Mouse (Mus musculus): ENCODE data around the gene Acbd4.

Gene Acbd4

GRCm38 (mm10) chr11:103101481-103101865 is at the start of gene Acbd4, which contains the start of gene Plcd3:
TSS of gene Acbd4 (plus strand) at chr11:103101682.
TSS of gene Plcd3 (minus strand) at chr11:103101658.
- peak in 1 of 2 experiments; percentile 66 for DNase-seq (ENCODE audit: low spot score in 2 of 2)

DNA sequence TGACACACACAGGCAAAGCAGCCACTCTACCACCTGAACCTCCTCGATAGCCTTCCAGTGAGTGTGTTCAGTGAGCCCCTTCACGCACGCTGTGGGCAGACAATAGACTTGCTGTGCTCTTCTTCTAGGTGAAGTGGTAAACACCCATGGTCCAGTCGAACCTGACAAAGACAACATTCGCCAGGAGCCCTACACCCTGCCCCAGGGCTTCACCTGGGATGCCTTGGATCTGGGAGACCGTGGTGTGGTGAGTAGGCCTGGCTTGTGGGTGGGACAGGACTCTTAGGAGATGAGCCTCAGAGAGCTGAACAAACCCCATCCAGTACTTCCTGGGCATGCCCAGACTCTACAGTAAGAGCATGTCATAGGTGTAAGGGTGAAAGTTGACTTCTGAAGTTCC is 49.4 kb upstream of the Acbd4 start:
- no peak for DNase-seq (ENCODE audit: low spot score in 2 of 2)

GRCm38 (mm10) chr11:103053191-103054076 is 48.0 kb upstream of the Acbd4 start:
- DNase-seq (ENCODE audit: low spot score in 2 of 2) = no peak

GRCm38 (mm10) chr11:103054798-103055197 is 46.7 kb upstream of the Acbd4 start:
- DNase-seq (ENCODE audit: low spot score in 2 of 2) = peak; percentile 62 to 67

GRCm38 (mm10) chr11:103056636-103057035 is 44.8 kb upstream of the Acbd4 start:
- no peak for DNase-seq (ENCODE audit: low spot score in 2 of 2)

- no peak for DNase-seq (ENCODE audit: low spot score in 2 of 2)
These were observed 42.9 kb upstream of the Acbd4 start for GRCm38 (mm10) chr11:103058499-103059085.

DNA sequence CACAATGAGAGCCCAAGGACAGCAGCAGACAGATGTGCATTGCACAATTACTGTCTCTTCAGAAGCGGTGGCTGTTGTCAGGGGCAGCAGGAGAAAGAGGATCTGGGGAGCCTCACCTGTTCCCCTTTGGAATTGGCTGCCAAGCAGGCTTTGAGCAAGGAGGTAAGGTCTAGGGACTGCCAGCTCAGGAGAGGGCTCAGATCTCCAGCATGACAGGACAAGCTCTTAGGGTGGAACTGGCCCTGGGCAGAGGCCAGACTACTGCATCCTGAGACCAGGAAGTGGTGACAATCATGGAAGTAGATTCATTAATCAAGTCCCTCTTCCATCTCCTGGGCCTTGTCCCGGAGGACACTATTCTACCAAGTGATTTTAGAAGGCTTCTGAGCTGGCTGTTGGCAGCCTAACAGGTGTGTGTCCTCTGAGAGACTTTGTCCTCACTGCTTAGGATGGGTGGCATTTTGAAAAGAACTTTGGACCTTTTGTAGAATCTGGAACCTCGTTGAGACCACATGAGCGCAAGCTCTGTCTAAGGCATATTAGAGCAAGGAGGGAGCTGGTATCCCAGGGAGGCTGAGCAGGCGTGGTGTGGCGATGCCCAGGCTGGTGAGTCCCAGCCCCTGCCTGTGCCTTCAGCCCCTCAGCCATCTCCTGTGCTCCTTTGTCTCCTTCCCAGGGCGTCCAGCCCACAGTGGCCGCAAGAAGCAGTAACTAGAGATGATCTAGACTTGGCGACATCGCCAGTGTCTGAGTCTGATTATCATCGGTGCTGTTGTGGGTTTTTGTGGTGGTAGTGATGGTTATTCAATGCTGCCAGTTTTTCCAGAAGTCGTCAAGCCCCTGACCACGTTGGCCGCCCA is 35.1 kb upstream of the Acbd4 start:
- no peak for DNase-seq (ENCODE audit: low spot score in 2 of 2)

DNA sequence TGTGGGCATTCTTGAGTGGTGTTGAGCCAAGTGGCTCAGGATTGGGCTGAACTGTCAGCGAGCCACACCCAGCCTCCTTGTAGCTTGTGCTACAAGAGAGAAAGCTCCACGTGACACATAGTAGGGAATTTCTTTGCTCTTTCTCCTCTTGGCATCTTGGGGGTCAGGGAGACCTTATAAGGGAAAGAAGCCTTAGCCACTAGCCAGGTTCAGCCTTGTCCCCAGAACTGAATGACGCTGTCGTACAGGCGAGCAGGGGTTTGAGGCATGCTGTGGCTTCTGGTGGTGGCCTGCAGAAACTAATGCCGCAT is 34.5 kb upstream of the Acbd4 start:
- DNase-seq (ENCODE audit: low spot score in 2 of 2) = no peak

DNA sequence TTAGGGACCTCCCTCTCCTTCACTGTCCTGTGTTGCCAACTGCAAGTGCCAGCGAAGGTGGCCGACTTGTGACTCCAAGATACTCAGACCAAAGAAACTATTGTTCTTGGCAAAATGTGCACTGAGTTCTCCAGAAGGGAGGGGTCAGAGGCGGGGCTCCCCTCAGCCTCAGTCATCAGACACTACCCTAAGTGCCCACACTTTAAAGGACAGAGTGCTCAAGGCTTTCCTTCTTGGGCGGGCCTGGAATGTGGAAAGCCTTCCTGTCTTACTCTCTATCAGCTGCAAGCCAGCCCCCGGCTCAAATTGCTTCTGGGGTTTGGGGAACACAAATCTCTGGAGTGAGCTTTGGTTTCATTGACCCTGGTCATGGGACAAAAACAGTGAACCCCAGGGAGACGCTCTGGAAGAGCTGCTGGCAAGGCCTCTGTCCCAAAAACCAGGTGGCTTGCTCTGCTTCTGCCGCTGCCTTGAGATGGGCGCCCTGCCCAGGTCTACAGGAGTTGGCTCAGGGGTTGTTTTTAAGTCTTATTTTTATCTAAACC is 34.0 kb upstream of the Acbd4 start:
- no peak for DNase-seq (ENCODE audit: low spot score in 2 of 2)

DNA sequence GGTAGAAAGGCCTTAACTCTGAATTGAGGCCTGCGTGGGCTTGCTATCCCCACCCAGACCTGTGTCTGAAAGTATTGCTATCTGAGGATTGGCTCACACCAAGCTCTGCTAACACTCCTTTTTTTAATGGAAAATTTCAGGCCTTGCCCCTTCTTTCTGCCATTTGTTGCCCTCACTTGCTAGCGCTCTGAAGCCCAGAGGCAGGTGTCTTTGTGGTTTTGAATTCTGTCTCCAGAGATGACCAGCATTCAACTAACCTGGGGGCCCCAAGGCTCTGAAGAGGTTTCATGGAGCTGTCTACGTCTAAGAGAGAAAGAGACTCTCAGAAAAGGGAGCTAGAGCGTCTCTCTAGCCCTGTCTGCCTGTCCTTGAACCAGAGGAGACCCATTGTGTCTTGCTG is 33.2 kb upstream of the Acbd4 start:
- no peak for DNase-seq (ENCODE audit: low spot score in 2 of 2)

DNA sequence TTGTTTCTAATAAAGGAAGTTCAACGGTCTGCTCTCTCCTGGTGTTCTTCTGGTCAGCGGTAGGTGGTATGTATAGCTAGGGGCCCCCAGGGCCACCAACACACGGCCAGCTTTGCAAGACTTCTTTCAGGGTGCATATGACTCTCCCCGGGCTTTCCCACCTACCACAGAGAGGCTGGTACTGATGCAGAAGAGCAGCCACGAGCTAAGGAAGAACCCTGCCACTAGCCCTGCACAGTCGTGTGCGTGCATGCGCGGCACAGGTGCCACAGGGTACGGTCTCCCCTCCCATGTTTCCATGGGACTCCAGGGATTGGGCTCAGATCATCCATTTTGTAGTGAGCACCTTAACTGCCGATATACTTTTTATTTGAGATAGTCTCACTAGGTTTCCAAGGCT is 32.6 kb upstream of the Acbd4 start:
- DNase-seq (ENCODE audit: low spot score in 2 of 2) = no peak

- DNase-seq (ENCODE audit: low spot score in 2 of 2) = no peak
These were observed 31.8 kb upstream of the Acbd4 start for GRCm38 (mm10) chr11:103069731-103070130.

DNA sequence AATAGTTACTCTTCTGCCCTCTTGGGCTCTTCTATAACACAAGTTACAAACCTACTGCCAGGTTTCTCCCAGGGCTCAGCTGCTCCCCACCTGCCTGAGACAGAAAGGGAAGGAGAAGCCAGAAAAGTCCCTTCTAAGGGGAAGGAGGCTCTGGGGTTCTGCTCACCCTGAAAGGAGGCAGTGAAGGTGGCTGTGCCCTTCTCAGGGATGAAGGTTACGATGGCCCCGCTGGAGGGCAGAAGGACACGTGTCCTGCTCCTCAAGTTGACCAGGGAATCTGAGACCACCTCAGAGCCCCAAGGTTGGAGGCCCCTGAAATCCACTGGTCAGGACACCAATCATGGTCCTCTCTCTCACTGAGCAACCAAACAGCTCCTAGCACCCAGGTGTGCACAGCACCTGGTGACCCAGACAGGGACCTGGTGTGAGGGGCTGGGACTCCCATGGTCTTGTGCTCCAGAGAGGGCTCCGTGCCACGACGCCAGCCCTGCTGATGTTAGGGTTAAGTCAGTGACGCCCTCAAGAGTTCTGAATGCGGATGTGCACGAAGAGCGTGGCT is 31.1 kb upstream of the Acbd4 start:
- no peak for DNase-seq (ENCODE audit: low spot score in 2 of 2)

GRCm38 (mm10) chr11:103073671-103074070 is 27.8 kb upstream of the Acbd4 start:
- no peak for DNase-seq (ENCODE audit: low spot score in 2 of 2)

- DNase-seq (ENCODE audit: low spot score in 2 of 2) = no peak
These were observed 27.3 kb upstream of the Acbd4 start for GRCm38 (mm10) chr11:103074121-103074650.

DNA sequence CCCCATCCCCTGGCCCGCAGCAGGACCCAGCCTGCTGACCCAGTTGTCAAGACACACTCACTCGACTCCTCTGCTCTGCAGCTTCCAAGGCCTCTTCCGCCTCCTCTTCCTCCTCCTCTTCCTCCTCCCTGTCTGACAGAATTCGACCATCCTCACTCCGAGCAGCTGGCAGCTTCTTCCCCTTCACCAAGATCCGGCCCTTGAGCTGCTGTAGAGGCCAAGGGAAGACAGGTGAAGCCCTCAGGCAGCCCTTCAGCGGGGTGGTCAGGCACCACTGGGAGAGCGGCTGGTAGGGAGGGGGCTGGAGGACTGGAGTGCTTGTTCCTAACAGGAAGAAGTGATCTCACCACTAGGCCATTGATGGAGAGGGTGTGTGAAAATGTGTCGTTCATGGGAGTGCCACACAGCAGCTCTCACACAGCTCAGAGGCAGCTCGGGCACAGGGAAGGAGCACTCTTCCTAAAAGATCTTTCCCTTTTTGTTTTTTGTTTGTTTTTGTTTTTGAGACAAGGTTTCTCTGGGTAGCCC is 26.6 kb upstream of the Acbd4 start:
- DNase-seq (ENCODE audit: low spot score in 2 of 2) = no peak

- DNase-seq (ENCODE audit: low spot score in 2 of 2) = no peak
These were observed 25.5 kb upstream of the Acbd4 start for GRCm38 (mm10) chr11:103076010-103076409.

DNA sequence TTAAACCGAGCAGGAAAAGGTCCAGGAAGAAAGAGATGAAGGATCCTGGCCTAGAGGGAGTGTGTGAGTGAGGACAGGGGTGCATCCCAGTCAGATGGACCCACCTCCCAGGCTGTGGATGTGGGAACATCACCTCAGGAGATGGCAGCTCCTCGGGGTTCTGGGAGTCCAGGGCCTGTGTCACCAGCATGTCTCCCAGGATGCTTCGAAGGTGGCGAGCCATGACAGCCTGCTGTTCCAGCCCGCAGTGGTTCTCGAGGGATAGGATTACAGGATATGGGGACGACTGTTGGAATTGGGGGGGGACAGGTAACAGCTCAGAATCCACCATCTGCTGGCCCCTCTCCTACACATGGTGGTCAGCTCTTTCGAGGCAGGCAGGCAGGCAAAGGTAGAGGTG is 24.9 kb upstream of the Acbd4 start:
- no peak for DNase-seq (ENCODE audit: low spot score in 2 of 2)

DNA sequence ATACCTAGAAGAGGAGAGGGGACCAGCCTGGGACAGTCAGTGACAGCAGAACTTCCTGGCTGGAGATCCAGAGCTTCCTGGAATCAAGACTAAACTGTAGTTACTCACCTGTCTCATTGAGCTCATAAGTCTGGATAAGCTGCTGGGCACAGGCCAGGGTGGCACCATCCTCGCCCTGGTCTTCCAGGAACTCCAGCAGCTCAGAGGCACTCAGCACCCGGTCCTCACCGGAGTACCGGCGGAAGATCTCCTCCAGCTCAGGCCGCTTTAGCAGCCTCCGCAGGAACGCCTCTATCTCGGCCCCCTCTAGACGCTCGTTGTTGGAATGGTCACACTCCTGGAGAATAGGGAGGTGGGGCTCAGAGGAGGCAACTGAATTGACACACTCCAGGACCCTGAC is 23.4 kb upstream of the Acbd4 start:
- no peak for DNase-seq (ENCODE audit: low spot score in 2 of 2)

- no peak for DNase-seq (ENCODE audit: low spot score in 2 of 2)
These were observed 21.0 kb upstream of the Acbd4 start for GRCm38 (mm10) chr11:103080323-103081091.

DNA sequence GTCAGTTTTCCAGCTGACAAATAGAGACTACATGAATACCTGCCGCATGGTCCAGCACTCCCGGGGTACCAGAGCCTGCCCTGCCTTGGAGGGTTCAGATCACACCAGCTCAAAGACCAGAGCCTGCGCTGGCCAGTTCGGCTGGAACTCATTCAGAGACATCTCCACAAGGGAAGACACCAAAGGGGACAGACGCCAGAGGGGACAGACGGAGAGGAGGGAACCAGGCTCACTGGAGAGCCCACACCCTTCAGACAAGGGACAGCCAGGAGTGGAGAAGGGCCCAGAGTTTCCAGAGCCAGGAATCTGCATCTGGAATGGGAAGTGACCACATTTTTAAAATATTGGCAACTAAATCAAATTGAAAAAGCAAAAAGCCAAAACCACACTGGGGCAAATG is 19.9 kb upstream of the Acbd4 start:
- no peak for DNase-seq (ENCODE audit: low spot score in 2 of 2)
